Mouse (Mus musculus) granulocyte monocyte progenitor cell, adult 5-6 weeks (primary cell): ENCODE measurements at regions not wholly inside any gene's neighbourhood (a gene's known extent, or its start where the extent isn't known, plus 50 kb on each side); places are given as distances from the start of the nearest gene placed in this dataset.
"Not testable (repeated sequence)": the region's sequence is repeated elsewhere in the genome, so short reads cannot be mapped to it uniquely, and the experiment has no call there.

Experiments
- ATAC-seq: replicated peaks from 2 replicates; pipeline ENCODE4 v1.8.0; 2016; ENCODE audit warnings: mild to moderate bottlenecking, moderate TSS enrichment, inconsistent platforms; ENCODE audit not compliant: poor library complexity, severe bottlenecking

DNA sequence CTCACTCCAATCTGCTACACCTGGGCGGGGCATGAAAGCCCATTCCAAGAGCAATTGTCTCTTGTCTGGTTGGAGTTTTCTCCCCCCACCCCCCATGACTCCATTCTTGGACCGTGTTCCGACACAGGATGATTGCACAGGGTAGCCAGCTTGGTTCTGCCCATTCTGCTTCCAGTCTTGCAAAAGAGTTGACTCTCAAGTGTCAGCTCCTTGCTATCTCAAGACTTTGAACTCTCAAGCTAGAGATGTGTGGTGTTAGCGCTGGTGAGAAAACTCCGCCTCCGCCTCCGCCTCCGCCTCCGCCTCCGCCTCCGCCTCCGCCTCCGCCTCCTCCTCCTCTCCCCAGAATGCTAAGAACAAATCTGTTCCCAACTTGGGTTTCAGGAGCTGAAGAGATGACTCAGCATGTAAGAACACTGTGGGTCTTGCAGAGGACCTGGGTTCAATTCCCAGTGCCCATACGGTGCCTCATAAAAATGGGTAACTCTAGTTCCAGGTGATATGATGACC, 135.1 kb downstream of the Bcat1 start:
- no peak for ATAC-seq

- no peak for ATAC-seq
Measured at GRCm38 (mm10) chr6:144938613-144939236, 137.3 kb downstream of the Bcat1 start.

GRCm38 (mm10) chr6:144937211-144937610, 138.8 kb downstream of the Bcat1 start:
- ATAC-seq: no peak

GRCm38 (mm10) chr6:144933722-144934235, 142.2 kb downstream of the Bcat1 start:
- ATAC-seq: no peak

- ATAC-seq: no peak
Measured at GRCm38 (mm10) chr6:144932402-144932801, 143.6 kb downstream of the Bcat1 start.

DNA sequence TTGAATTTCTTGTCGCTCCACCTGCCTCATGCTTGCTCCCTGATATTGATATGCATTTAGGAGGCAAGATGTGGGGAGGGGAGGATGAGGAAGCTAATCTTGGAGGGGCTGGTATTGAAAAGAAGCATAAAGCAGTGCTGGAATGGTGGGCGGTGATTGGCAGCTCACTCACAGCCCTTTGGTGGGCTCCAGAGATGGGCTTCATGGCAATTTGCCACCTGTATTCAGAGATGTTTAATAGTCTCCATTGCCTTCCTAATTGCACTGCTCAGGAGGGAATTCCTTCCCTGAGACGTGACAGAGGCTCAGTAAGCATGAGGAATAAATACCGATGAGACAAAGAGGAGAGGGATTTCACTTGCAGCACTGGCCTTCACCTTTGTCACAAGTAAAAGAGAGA, 146.0 kb downstream of the Bcat1 start:
- ATAC-seq: no peak

DNA sequence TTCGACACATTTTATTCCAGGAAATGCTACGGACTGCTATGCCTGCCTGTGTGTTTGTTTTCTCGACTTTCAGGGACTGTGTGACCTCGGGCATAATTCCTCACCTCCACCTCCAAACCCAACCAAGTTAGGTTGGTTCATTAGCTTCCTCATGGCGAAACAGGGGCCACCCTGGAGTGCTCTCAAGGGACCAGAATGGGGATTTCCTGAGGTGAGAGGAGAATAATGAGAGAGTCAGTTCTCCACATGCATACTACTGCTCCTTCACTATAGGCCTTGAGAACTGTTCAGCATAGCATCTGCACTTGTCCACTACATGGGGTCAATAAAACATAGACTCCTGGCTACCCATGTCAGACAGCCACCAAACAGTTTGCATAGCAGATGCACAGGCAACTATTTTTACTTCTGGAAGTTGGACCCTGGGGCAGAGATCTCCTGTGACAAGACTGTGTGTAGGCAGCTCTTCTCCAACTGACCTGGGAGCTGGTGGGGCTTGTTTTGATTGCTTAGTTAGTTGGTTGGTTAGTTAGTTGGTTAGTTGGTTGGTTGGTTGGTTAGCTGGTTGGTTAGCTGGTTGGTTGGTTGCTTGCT, 146.6 kb downstream of the Bcat1 start:
- ATAC-seq: no peak

- no peak for ATAC-seq
Measured at GRCm38 (mm10) chr6:144927599-144927998, 145.8 kb upstream of the Sox5 start.

- no peak for ATAC-seq
Measured at GRCm38 (mm10) chr6:144922762-144923161, 141.0 kb upstream of the Sox5 start.

- ATAC-seq: no peak
Measured at GRCm38 (mm10) chr6:144919750-144920149, 138.0 kb upstream of the Sox5 start.

DNA sequence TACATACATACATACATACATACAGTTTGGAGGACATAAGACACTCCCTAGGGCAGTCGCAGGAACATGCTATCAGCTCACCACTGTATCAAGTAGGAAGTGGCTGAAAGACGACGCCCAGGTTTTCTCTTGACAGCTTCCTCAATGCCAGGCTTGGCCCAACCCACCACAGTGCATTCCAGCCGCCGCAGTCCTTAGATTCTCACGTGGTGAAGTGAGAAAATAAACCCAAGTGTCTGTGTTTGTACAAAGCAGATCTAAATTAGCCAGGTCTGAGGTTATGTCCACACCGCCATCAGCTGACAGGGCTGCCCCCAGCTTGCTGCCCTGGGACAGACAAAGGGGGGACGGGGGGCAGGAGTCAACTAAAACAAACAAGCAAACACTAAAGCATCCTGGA, 135.4 kb upstream of the Sox5 start:
- ATAC-seq: peak; percentile 96

DNA sequence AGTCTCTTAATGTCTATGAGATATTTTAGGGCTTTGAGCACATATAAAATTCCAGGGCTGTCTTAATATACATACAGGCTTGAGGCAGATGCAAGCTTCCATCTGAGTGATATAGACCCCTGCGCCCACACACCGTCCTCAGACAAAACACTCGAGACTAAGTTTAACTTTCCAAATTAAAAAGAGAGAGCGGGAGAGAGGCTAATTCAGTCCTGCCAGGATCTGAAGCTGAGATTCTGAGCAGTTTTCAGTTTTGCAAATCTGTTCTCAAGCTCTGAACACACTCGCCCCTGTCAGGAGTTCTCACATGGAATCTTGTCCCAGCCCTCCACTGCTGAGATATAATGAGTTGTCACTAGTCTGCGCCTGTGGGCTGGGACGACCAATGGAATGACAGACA, 130.0 kb upstream of the Sox5 start:
- ATAC-seq: no peak

- no peak for ATAC-seq
Measured at GRCm38 (mm10) chr6:144910392-144910791, 128.6 kb upstream of the Sox5 start.

GRCm38 (mm10) chr6:144908646-144909045, 126.9 kb upstream of the Sox5 start:
- ATAC-seq: no peak

GRCm38 (mm10) chr6:144903156-144903555, 121.4 kb upstream of the Sox5 start:
- ATAC-seq: peak; percentile 41

GRCm38 (mm10) chr6:144902267-144902995, 120.7 kb upstream of the Sox5 start:
- ATAC-seq: peak; percentile 75

DNA sequence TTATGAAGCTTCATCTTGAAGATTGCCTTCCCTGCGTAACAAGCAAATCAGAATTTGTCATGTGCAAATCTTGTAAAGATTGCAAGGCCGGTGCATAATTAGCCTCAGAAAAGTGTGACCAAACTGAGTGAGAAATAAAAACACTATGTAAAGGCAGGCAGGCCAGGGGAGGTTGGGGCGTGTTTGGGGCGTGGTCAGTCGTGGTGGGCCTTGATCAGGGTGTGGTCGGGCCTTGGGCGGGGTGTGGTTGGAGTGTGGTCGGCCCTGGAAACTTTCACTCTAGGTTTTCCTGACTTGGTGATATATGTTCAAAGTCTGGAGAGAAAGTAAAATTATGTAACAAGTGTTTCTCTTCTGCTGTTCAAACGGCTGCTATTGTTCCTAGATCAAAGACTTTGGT, 120.0 kb upstream of the Sox5 start:
- peak; percentile 84 for ATAC-seq

GRCm38 (mm10) chr6:144900858-144901257, 119.1 kb upstream of the Sox5 start:
- not testable (repeated sequence) for ATAC-seq

DNA sequence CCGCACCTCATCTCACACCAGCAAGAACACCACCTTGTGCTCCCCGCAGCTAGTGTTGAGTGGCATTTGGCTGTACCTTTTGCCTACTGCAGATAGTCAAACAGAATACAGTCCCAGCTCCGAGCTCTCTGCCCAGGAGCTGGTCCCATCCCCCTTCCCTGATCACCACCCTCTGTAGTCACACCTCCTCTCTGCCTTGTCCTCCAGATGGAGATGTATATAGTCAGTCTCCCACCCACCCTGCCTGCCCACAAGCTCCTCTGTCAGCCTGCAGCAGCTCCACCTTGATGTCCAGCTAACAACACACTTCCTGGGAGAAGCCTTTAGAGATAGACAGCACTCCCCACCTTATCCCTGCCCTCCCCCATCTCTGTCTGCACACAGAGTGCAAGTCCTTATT, 115.7 kb upstream of the Sox5 start:
- no peak for ATAC-seq

GRCm38 (mm10) chr6:144890914-144891313, 109.1 kb upstream of the Sox5 start:
- no peak for ATAC-seq

- no peak for ATAC-seq
Measured at GRCm38 (mm10) chr6:144890166-144890565, 108.4 kb upstream of the Sox5 start.
